8 mouse cellular contexts compared by ENCODE assay signal in genomic region chr7:80994663-80995005, GRCm38 (mm10). TPM values are rescaled to one million over a fixed set of nuclear protein-coding genes. Genes with fewer than 3 reads are reported as not detected.
DNase-seq lines count a peak whose midpoint lies in the region; ATAC-seq lines count a peak whose summit lies in the region.

No protein-coding gene starts in this region.

- H3K4me2 ChIP-seq in forebrain, embryonic 12.5 days = peak overlapping the region; percentile 91
- peak overlapping the region; percentile 97 for H3K4me2 ChIP-seq in liver, embryonic 12.5 days

- 43% methylated on average over 6 of the region's 6 CpGs for WGBS in forebrain, embryonic 12.5 days
- WGBS in liver, embryonic 12.5 days (ENCODE audit: insufficient replicate concordance) = 7% methylated on average over 6 of the region's 6 CpGs

- DNase-seq in kidney, adult 9 months = peak; percentile 31
- DNase-seq in kidney, postnatal 25 days = no peak
- DNase-seq in ZHBTc4 (ENCODE audit: low read depth, low spot score) = peak; percentile 12
- peak; percentile 26 for DNase-seq in thymus, postnatal 14 days
- DNase-seq in layer of hippocampus, adult 9-11 months = no peak
- DNase-seq in spleen, adult 12 weeks (ENCODE audit: low spot score) = no peak

- no peak for ATAC-seq in forebrain, embryonic 12.5 days (ENCODE audit: low FRiP score)
- no peak for ATAC-seq in liver, embryonic 12.5 days

- peak overlapping the region; percentile 91 for H3K4me3 ChIP-seq in forebrain, embryonic 12.5 days (replicated peaks)
- peak overlapping the region; percentile 97 for H3K4me3 ChIP-seq in liver, embryonic 12.5 days

- H3K27me3 ChIP-seq in forebrain, embryonic 12.5 days = no peaks in the 10 kb centered on the region
- H3K27me3 ChIP-seq in liver, embryonic 12.5 days (replicated peaks) = no peaks in the 10 kb centered on the region

- H3K27ac ChIP-seq in forebrain, embryonic 12.5 days = no peak overlapping the region
- peak overlapping the region; percentile 94 for H3K27ac ChIP-seq in liver, embryonic 12.5 days

- H3K36me3 ChIP-seq in forebrain, embryonic 12.5 days (replicated peaks) = no peaks in the 10 kb centered on the region
- H3K36me3 ChIP-seq in liver, embryonic 12.5 days = peaks cover 4% of the 10 kb centered on the region; the same call in 1 of the 2 replicates

- H3K4me1 ChIP-seq in forebrain, embryonic 12.5 days = peaks cover 38% of the 10 kb centered on the region
- H3K4me1 ChIP-seq in liver, embryonic 12.5 days = peaks cover 73% of the 10 kb centered on the region

- H3K9me3 ChIP-seq in forebrain, embryonic 12.5 days = no peaks in the 10 kb centered on the region
- no peaks in the 10 kb centered on the region for H3K9me3 ChIP-seq in liver, embryonic 12.5 days (replicated peaks)

- H3K9ac ChIP-seq in forebrain, embryonic 12.5 days = peak overlapping the region; percentile 98
- H3K9ac ChIP-seq in liver, embryonic 12.5 days = peak overlapping the region; percentile 99

RNA-seq across cellular contexts. Expression of gene Zfp592, which starts 1.2 kb away (rescaled TPM):
- 12.1 and 14.3 TPM in 2 replicates for polyA plus RNA-seq in forebrain, embryonic 12.5 days (2016; fragmentation: Nextera tagmentation; extraction: Ambion mirVana)
- polyA plus RNA-seq in liver, embryonic 12.5 days (2016; fragmentation: Nextera tagmentation; extraction: Ambion mirVana) = 11.9 and 12.0 TPM in 2 replicates

RNA-seq across cellular contexts. Expression of gene Sec11a, which starts 47.1 kb away (rescaled TPM):
- polyA plus RNA-seq in forebrain, embryonic 12.5 days (2016; fragmentation: Nextera tagmentation; extraction: Ambion mirVana) = 169 and 179 TPM in 2 replicates
- 123 and 124 TPM in 2 replicates for polyA plus RNA-seq in liver, embryonic 12.5 days (2016; fragmentation: Nextera tagmentation; extraction: Ambion mirVana)

Comparison
In these comparisons a context has a peak if more than half of its experiments do, and no peak if none do; other contexts are left out.
1. DNase-seq: peak in kidney, adult 9 months (single experiment), ZHBTc4 (single experiment) and thymus, postnatal 14 days (single experiment); none in kidney, postnatal 25 days (0 of 2), layer of hippocampus, adult 9-11 months (single experiment) and spleen, adult 12 weeks (single experiment).